Mouse (Mus musculus) adrenal gland, adult 2 months (tissue): ENCODE results near the gene Adig. TPM values are rescaled to one million over a fixed set of nuclear protein-coding genes. Genes with fewer than 3 reads are reported as not detected.

Source experiments
- DNase-seq: peaks from one replicate; pipeline ENCODE4 v3.0.0; 2021
- polyA plus RNA-seq: library from polyadenylated mRNA; depleted of rRNA; stranded (reverse); fragments of >200 nt; gene quantifications from 2 replicates; pipeline ENCODE4 v1.2.3, GENCODE M21; 2012; rRNA removed
- total RNA-seq, 2 experiments: library from RNA; stranded (reverse); gene quantifications; 2 replicates each; pipeline ENCODE4 v1.2.3; 2021

The Adig gene
- total and polyA plus RNA-seq, 3 experiments: 74.3 to 143 (median 87.9) TPM

GRCm38 (mm10) chr2:158539433-158540305 is 37.3 kb downstream of the Adig start:
- no peak for DNase-seq

DNA sequence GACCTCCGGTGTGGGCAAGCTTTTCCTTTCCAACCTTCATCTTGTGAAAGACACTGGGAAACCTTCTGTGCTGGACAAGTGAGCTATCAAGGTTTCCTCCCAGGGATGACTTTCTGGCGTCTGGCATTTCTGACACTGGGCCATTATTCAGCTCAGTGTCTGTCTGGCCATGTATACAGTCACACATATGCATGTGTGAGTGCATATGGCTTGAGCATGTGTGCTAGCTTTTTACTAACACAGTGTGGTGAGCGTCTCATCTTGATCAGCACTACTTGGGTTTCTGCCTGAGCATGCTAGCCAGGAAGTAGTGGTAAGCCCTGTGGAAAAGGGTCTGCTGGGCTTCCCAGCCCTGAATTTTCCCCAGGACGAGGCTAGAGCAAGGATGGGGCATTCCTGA is 38.9 kb downstream of the Adig start:
- no peak for DNase-seq

GRCm38 (mm10) chr2:158545266-158545665 is 42.9 kb downstream of the Adig start:
- DNase-seq: no peak

- peak; percentile 64 for DNase-seq
Measured at GRCm38 (mm10) chr2:158546751-158547150, 44.3 kb downstream of the Adig start.

DNA sequence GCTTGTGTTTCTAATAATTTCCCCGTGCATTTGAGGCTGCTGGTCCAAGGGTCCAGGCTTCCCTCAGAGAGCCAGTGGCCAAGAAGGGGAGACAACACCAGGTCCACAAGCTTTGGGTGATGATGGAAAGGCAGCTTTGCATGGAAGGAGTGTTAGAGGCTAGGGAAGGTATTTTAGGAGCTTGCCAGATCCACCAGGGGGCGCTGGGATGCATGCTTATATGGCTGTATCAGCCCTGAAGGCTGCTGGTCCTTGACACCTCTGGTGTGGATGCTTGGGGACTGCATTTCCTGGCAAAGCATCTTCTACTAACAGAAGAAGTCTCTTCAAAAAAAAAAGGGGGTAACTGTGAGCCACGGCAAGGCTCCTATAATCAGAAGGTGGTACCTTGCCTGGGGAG is 47.7 kb downstream of the Adig start:
- peak; percentile 66 for DNase-seq

- peak; percentile 52 for DNase-seq
Measured at GRCm38 (mm10) chr2:158554366-158554765, 52.0 kb downstream of the Adig start.

DNA sequence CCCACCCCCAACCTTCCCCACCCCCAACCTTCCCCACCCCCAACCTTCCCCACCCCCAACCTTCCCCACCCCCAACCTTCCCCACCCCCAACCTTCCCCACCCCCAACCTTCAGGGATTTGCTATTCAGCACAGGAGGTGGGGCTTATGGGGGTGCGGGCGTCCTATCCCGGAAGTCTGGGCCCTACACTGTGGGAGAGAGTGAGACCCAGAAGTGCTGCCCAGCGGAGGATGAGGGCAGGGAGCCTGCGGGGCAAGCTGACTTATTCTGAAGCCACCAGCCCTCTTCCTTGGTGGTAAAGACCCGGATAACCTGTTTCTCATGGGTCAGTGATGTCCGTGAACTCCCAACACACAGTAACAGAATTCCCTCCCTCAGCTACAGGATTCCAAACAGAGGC is 52.8 kb downstream of the Adig start:
- DNase-seq: peak; percentile 66

DNA sequence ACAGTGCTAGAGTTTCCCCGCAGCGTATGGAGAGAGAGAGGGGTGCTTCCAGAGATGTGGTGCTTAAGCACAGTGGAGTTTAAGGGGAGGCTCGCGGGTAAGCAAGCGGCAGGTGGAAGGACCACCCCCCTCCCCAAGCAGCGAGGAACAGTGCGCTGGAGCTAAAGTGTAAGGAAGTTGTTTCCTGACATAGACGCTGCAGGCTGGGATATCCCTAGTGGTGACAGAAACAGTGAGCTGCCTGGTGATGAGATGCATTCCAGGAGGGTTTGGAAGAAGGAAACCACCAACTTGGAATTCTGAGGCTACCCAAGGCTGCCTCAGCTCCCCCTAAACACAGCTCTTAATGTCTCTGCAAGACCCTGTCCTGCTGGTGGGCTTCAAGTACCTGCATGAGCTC is 53.4 kb downstream of the Adig start:
- no peak for DNase-seq

- DNase-seq: peak; percentile 67
Measured at GRCm38 (mm10) chr2:158556225-158556624, 53.8 kb downstream of the Adig start.

- DNase-seq: no peak
Measured at GRCm38 (mm10) chr2:158556750-158557149, 54.3 kb downstream of the Adig start.

Other genes with a start within 250 kb of the Adig start
- not detected for gene Bpi, start 244.5 kb upstream of the Adig start, total RNA-seq
- not detected in 2 replicates for gene Bpi, start 244.5 kb upstream of the Adig start, polyA plus RNA-seq
- gene Lbp, start 196.1 kb upstream of the Adig start, total RNA-seq: 10 to 100 TPM; 22.0 to 24.6 TPM
- 25.4 and 36.7 TPM in 2 replicates for gene Lbp, start 196.1 kb upstream of the Adig start, polyA plus RNA-seq
- gene Snhg11, start 127.0 kb upstream of the Adig start, total RNA-seq: 1 to 10 TPM; 8.8 to 9.8 TPM
- 8.7 and 11.2 TPM in 2 replicates for gene Snhg11, start 127.0 kb upstream of the Adig start, polyA plus RNA-seq
- 10 to 100 TPM; 68.4 to 70.7 TPM for gene Ralgapb, start 92.8 kb upstream of the Adig start, total RNA-seq
- gene Ralgapb, start 92.8 kb upstream of the Adig start, polyA plus RNA-seq: 19.5 and 21.4 TPM in 2 replicates
- not detected for gene Arhgap40, start 10.2 kb downstream of the Adig start, total RNA-seq
- not detected in 2 replicates for gene Arhgap40, start 10.2 kb downstream of the Adig start, polyA plus RNA-seq
- gene Slc32a1, start 108.2 kb downstream of the Adig start, total RNA-seq: not detected
- gene Slc32a1, start 108.2 kb downstream of the Adig start, polyA plus RNA-seq: not detected in 2 replicates
- 10 to 100 TPM in 1 of 2 experiments, 1 to 10 TPM in 1; 9.1 to 10.1 TPM for gene Actr5, start 122.3 kb downstream of the Adig start, total RNA-seq
- 7.1 and 9.0 TPM in 2 replicates for gene Actr5, start 122.3 kb downstream of the Adig start, polyA plus RNA-seq
- gene Ppp1r16b, start 162.8 kb downstream of the Adig start, total RNA-seq: 10 to 100 TPM in 1 of 2 experiments, 1 to 10 TPM in 1; 9.3 to 13.3 TPM
- 3.3 and 4.1 TPM in 2 replicates for gene Ppp1r16b, start 162.8 kb downstream of the Adig start, polyA plus RNA-seq